Mouse (Mus musculus): Measurements from ENCODE around the gene Lcp2.

The Lcp2 gene

GRCm38 (mm10) chr11:34040061-34040460 is 6.7 kb upstream of the Lcp2 start:
- in situ Hi-C loops (cut with MboI, MseI), result loop anchor here (10.0 to 25.0 kb wide), 2 partner anchors 1503 to 1925 kb away; partner anchors contain the start of genes Efcab9 and Stk10

- in situ Hi-C loops (cut with MboI, MseI), result loop anchor here (10.0 to 25.0 kb wide), 2 partner anchors 1506 to 1928 kb away; partner anchors contain the start of genes Efcab9 and Stk10
Measured at GRCm38 (mm10) chr11:34042808-34043207, 3.9 kb upstream of the Lcp2 start.

- in situ Hi-C loops (cut with MboI, MseI), result loop anchor here (5.0 to 25.0 kb wide), 3 partner anchors 40 to 1933 kb away; partner anchors contain the start of genes Efcab9 and Stk10
Measured at GRCm38 (mm10) chr11:34047542-34047937, 820 bp downstream of the Lcp2 start.

- in situ Hi-C loops (cut with MboI, MseI), result loop anchor here (5.0 to 25.0 kb wide), 3 partner anchors 41 to 1934 kb away; partner anchors contain the start of genes Efcab9 and Stk10
Measured at GRCm38 (mm10) chr11:34048375-34049124, 1.8 kb downstream of the Lcp2 start.

GRCm38 (mm10) chr11:34049125-34049379 is 2.3 kb downstream of the Lcp2 start:
- in situ Hi-C loops (cut with MboI, MseI), result loop anchor here (5.0 to 25.0 kb wide), 3 partner anchors 42 to 1934 kb away; partner anchors contain the start of genes Efcab9 and Stk10

- in situ Hi-C loops (cut with MboI, MseI), result loop anchor here (25.0 kb wide), 1 partner anchor 888 kb away; the partner anchor contains the start of gene Npm1
Measured at GRCm38 (mm10) chr11:34050063-34050462, 3.3 kb downstream of the Lcp2 start.

GRCm38 (mm10) chr11:34050643-34051042 is 3.9 kb downstream of the Lcp2 start:
- in situ Hi-C loops (cut with MboI, MseI), result loop anchor here (25.0 kb wide), 1 partner anchor 888 kb away; the partner anchor contains the start of gene Npm1

- in situ Hi-C loops (cut with MboI, MseI), result loop anchor here (25.0 kb wide), 1 partner anchor 891 kb away; the partner anchor contains the start of gene Npm1
Measured at GRCm38 (mm10) chr11:34053031-34053818, 6.5 kb downstream of the Lcp2 start.

- in situ Hi-C loops (cut with MboI, MseI), result loop anchor here (25.0 kb wide), 1 partner anchor 892 kb away; the partner anchor contains the start of gene Npm1
Measured at GRCm38 (mm10) chr11:34054031-34054727, 7.5 kb downstream of the Lcp2 start.

GRCm38 (mm10) chr11:34056715-34057114 is 10.0 kb downstream of the Lcp2 start:
- in situ Hi-C loops (cut with MboI, MseI), result loop anchor here (25.0 kb wide), 1 partner anchor 894 kb away; the partner anchor contains the start of gene Npm1

GRCm38 (mm10) chr11:34058332-34058731 is 11.6 kb downstream of the Lcp2 start:
- in situ Hi-C loops (cut with MboI, MseI), result loop anchor here (25.0 kb wide), 1 partner anchor 896 kb away; the partner anchor contains the start of gene Npm1

GRCm38 (mm10) chr11:34058960-34059359 is 12.2 kb downstream of the Lcp2 start:
- in situ Hi-C loops (cut with MboI, MseI), result loop anchor here (25.0 kb wide), 1 partner anchor 897 kb away; the partner anchor contains the start of gene Npm1

- in situ Hi-C loops (cut with MboI, MseI), result loop anchor here (25.0 kb wide), 1 partner anchor 899 kb away; the partner anchor contains the start of gene Npm1
Measured at GRCm38 (mm10) chr11:34061740-34062139, 15.0 kb downstream of the Lcp2 start.

GRCm38 (mm10) chr11:34063257-34063656 is 16.5 kb downstream of the Lcp2 start:
- in situ Hi-C loops (cut with MboI, MseI), result loop anchor here (25.0 kb wide), 1 partner anchor 901 kb away; the partner anchor contains the start of gene Npm1

- in situ Hi-C loops (cut with MboI, MseI), result loop anchor here (25.0 kb wide), 1 partner anchor 902 kb away; the partner anchor contains the start of gene Npm1
Measured at GRCm38 (mm10) chr11:34063702-34064485, 17.2 kb downstream of the Lcp2 start.

GRCm38 (mm10) chr11:34070596-34070995 is 23.9 kb downstream of the Lcp2 start:
- in situ Hi-C loops (cut with MboI, MseI), result loop anchor here (5.0 to 25.0 kb wide), 3 partner anchors 68 to 908 kb away; partner anchors contain the start of gene Npm1

- in situ Hi-C loops (cut with MboI, MseI), result loop anchor here (5.0 to 25.0 kb wide), 3 partner anchors 70 to 910 kb away; partner anchors contain the start of gene Npm1
Measured at GRCm38 (mm10) chr11:34072309-34072708, 25.6 kb downstream of the Lcp2 start.

- in situ Hi-C loops (cut with MboI, MseI), result loop anchor here (5.0 to 25.0 kb wide), 3 partner anchors 71 to 911 kb away; partner anchors contain the start of gene Npm1
Measured at GRCm38 (mm10) chr11:34073776-34074175, 27.1 kb downstream of the Lcp2 start.

- in situ Hi-C loops (cut with MboI, MseI), result loop anchor here (10.0 kb wide), 1 partner anchor 133 kb away; no protein-coding TSS in a partner anchor
Measured at GRCm38 (mm10) chr11:34077870-34078269, 31.1 kb downstream of the Lcp2 start.

- in situ Hi-C loops (cut with MboI, MseI), result loop anchor here (10.0 kb wide), 1 partner anchor 134 kb away; no protein-coding TSS in a partner anchor
Measured at GRCm38 (mm10) chr11:34078581-34078980, 31.9 kb downstream of the Lcp2 start.
